Mouse (Mus musculus): ENCODE measurements around the gene Med15.
A peak's percentile ranks its signal among the peaks of the same experiment; 100 is the strongest.
"Not testable (repeated sequence)": the region's sequence is repeated elsewhere in the genome, so short reads cannot be mapped to it uniquely, and the experiment has no call there.

The Med15 gene

DNA sequence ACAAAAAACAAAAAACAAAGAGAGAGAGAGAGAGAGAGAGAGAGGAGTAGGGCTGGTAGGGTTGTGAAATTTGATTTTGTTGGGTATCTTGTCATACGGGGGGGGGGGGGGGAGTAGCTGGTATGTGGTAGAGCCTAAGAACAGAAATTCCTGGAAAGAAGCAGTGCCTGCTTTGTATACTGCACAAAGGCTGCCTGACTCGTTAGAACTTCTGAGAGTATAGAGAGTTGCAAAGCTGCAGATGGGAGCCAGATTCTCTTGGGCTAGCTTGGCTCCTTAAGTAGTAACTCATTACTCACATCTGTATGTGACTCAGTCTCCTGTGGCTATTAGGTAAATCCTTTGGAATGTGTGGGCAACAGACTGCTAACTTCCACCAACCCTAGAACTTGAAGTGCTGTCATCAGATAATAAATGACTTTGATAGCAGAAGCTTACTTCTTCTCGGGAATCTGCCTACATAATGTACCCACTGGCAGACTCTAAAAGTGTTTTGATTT lies at the start of gene Med15:
Gene Med15, minus strand, starts transcription at position 51 of the 500 bp plus-strand sequence.
- DNase-seq (ENCODE audit: low read depth): no peak

DNA sequence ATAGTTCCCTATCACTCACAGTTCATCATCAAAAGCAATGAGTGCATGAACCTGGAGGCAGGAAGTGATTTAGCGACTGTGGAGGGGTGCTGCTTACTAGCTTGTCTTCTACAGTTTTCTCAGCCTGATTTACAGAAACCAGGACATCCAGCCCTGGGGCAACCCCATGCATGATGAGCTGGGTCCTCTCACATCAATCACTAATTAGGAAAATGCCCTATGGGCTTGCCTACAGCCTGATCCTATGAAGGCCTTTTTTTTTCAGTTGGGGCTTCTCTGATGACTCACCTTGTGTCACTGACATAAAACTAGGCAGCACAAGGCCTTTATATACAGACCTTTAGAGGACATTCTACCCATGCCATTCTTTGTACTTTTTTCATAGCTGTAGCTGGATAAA lies 47.0 kb upstream of the Med15 start:
- DNase-seq (ENCODE audit: low read depth): no peak

DNA sequence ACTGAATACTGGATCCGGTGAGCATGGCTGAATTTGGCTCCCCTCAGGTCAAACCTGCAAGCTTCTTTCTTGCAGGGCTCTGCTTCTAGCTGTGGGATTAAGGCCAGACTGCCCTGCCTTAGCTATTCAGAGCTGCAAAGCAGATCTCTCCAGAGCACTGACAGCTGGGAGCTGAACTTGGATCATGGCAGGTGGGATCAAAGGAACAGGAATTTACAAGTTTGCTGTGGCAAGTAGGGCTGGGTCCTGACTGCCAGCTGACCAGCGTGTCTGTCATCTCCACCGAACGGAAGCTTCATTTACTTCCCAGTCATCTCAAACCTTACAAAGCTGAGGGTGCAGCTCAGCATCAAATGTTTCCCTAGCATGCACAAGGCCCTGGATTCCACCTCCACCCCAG lies 45.5 kb upstream of the Med15 start:
- no peak for DNase-seq (ENCODE audit: low read depth)

DNA sequence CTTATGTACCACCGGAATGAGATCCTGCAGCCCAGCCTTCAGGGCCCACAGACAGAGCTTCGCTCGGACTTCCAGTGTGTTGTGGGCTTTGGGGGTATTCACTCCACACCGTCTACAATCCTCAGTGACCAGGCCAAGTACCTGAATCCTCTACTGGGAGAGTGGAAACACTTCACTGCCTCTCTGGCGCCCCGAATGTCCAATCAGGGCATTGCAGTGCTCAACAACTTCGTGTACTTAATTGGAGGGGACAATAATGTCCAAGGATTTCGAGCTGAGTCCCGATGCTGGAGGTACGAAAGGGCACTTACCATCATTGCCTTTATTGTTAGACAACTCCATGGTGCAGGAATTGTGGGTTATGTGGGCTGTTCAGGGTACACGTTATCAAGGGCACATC lies 44.1 kb upstream of the Med15 start:
- DNase-seq (ENCODE audit: low read depth): no peak

DNA sequence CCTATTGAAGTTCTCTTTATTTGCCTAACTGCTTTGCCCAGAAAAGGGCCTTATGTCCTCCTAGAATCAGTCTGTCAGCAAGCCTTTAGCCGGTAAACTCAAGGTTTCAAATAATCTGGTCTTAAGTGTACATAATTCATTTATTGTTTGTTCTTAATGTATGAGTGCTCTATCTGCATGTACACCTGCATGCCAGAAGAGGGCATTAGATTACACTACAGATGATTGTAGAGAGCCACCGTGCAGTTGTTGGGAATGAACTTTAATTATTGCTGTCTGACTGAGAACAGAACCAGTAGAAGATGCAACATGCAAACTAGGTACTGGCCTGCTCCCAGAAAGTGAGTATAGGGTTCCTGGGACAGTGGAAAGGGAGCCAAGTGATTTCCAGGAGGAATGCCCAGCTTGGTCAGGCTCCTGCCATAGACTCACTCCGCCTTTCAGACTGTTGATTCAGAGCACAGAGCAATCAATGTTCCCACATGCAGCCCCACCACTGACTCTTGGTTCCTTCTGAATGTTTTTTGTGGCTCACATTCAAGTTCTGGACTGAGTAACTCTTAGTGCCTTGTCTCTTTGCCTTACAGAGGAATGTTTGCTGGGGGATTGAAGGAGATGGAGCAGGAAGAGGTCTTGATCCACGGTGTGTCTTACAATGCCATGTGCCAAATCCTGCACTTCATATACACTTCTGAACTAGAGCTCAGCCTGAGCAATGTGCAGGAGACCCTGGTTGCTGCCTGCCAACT lies 38.6 kb upstream of the Med15 start:
- DNase-seq (ENCODE audit: low read depth): no peak

DNA sequence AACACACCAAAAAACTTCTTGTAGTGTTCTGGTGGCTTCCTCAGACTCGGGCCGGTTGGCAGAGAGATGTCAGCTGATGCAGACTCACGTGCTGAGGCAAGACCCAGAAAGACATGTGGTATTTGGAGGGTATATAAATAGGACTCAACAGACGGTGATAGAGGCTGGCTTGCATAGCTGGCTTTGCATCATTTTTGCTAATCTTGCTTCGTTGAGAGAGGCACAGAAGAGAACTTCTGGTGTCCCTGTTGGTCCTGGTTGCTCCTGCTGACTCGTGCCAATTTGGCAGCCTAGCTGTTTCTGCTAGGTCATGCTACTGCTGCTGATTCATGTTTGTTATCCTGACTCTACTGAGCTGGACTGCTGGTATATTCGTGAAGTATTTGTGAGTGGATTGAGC lies 36.1 kb upstream of the Med15 start:
- DNase-seq (ENCODE audit: low read depth): no peak

DNA sequence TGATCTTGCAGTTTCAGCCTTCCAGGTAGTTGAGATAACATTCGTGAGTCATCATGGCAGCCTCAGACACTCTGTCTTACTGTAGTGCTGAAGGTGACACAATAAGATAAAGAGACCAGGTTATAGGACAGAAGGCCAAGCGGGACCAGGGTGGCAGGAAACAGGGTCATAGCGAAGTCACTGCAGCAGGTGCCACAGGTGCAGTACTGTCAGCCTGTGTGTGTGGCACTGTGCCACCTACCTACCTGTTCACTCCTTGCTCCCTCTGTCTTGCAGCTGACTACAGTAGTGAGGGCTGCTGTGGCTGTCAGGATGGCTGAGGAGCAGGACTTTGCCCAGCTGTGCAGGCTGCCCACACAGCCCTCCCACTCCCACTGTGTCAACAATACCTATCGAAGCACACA lies 31.4 kb upstream of the Med15 start:
- peak; percentile 48 for DNase-seq (ENCODE audit: low read depth)

DNA sequence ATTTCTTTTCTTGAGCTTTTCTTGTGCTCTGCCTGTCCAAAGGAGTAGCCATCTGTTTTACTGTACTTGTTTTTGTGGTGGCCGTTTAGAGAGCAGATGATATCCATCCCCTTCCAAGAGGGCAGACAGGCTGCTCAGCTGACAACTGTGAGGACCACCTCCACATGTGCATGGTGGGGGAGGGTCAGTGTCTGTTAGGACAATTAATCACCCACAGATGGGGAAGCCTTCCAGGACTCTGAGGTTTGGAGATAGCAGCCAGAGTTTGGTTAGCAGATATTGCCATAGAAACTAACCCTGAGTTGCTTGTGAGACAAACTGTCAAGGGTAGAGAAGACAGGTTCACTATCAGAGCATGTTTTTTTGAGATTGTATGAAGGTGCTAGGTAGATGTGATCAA lies 28.4 kb upstream of the Med15 start:
- peak; percentile 66 for DNase-seq (ENCODE audit: low read depth)

DNA sequence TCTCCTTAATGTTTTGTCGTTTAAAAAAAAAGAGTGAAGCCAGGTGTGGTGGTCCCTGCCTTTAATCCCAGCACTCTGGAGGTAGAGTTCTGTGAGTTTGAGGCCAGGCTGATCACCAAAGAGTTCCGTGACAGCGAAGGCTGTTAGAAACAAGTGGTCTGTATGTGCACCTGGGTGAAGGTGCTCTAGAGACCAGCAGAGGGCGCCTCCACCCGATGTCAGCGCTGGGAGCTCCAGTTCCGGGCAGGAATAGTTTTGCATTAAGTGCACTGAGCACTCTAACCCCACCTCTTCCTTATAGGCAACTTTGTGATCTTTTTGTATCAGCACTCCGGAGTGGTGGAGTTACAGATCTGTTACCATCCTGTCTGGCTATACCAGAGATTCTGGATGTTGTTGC lies 28.0 kb upstream of the Med15 start:
- DNase-seq (ENCODE audit: low read depth): peak; percentile 49

DNA sequence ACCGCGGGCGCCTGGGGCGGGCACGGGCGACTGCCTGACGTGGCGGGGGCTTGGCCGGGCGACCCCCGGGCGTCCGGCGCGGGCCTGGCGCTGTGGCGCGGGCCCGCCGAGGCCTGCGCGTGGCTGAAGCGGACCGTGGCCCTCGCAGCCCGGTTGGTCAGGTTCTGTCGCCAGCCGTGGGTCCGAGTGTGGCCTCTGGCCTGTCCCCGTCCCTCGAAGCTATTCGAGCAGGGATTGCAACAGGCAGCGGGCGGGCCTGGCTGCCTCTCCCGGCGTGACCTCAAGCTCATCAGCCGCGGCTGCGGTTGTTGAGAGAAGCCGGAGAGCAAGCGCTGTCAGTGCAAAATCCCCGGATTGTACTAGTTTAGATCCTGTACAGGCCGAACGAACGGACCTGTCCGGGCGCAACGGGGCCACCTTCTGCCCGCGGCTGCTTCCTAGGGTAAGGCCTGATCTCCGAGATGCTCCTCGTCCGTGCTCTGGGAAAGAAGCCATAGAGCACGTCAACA lies 27.2 kb upstream of the Med15 start:
- DNase-seq (ENCODE audit: low read depth): no peak

DNA sequence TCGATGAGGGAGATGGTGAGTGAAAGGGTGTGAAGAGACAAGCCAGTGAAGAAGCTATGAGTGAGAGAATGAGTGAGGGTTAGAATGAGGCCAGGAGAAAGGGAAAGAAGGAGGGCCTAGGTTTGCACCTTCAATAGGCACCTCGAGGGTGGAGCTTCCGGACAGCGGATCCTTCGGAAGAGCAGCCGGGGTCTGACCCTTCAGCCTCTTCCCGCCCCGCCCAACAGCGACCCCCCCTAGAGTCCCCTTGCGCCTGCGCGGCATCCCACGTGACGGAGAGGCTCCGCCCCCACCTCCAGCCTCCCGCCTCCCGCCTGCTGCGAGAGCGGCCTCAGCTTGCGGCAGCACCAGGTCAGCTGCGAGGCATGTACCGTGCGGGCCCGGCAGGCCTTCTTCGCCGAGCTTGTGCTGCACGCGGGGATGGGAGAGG lies 26.7 kb upstream of the Med15 start, which contains the start of gene Klhl22:
Gene Klhl22, plus strand, starts transcription at position 275 of the 430 bp plus-strand sequence.
- no peak for DNase-seq (ENCODE audit: low read depth)

DNA sequence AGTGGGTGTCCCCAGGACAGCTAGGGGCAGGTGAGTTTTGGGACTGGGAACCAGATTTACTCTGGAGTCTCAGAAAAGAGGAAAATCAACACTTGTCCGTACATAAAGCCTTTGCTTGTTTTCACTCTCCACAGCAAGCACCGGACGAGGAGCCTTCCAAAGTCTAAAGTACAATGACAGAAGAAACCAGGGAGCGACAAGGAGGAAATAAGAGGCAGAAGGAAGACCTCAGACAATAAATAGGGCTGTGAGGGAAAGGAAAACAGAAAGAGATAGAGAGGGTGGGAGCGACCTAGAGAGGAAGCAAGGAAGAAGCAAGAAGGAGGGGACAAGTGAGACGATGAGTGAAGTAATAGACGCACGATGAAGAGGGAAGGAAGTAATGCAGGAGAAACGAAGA lies 26.2 kb upstream of the Med15 start:
- DNase-seq (ENCODE audit: low read depth): no peak

DNA sequence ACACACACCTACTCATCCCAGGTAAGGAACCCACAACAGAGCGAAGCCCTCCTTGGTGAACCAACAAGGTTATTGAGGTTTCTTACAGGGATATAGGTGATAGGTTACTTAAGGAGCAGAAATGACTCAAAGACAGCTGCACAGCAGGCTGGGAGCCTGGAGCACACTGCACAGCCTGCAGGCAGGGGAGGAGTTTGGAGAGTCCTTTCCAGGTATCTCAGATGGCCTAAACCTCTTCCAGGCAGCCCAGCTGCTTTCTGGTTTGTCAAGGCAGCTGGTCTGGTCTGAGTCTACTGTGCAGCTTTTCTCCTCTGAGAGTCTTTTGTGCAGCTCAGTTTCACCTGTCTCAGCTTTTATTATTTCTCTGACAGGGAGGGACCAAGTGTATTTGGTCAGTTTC lies 25.1 kb upstream of the Med15 start:
- no peak for DNase-seq (ENCODE audit: low read depth)

DNA sequence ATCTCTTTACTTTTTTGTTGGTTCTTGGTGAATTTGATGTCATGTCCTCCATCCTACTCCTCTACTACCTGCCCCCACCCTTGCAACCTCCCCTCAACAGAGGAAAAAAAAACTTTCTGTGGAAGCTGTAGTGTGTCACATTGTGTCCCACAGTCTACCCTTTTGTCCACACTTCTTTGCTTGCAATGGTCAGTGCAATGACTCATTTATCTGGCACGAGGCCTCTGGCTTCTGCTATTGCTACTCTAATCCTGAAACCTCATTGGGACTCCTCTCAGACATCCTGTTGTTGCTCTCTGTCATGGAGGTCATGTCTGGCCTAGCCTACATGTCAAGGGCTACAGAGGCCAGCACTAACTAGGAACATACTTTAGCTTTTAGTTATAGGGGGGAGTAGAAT lies 21.0 kb upstream of the Med15 start:
- no peak for DNase-seq (ENCODE audit: low read depth)

DNA sequence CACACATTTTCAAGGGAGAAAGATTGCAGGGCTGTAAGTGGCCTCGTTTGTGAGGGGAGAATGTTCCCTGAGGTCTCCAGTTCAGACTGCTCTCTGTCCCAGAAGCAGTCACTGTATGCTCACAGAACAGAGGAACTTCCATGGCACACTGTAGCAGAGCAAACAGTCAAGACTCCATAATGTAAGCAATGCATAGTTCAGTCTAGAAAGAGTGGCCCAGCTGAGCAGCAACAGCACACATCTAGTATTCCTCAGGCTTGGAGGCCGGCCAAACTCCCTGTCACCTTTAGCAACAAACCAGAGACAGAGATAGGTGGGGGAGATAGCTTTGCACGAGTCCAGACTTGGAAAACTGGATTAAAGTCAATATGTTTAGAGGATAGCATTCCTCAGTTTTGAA lies 20.3 kb upstream of the Med15 start:
- no peak for DNase-seq (ENCODE audit: low read depth)

DNA sequence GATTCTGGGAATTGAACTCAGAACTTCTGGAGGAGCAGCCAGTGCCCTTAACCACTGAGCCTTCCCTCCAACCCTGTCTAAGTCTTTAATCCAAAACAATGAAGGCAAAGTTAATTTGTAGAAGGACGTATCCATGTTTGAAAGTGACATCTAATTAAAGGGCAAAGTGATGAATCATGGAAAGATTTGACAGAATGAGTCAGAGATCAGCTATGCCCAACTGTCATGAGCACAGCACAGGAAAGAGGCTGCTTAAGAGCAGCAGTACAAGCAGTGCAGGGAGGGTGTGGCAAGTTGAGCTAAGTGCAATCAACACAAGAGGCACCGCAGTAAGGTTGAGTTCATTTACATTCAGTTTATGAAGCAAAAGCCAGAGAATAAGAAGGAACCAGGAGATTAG lies 12.4 kb upstream of the Med15 start:
- no peak for DNase-seq (ENCODE audit: low read depth)

DNA sequence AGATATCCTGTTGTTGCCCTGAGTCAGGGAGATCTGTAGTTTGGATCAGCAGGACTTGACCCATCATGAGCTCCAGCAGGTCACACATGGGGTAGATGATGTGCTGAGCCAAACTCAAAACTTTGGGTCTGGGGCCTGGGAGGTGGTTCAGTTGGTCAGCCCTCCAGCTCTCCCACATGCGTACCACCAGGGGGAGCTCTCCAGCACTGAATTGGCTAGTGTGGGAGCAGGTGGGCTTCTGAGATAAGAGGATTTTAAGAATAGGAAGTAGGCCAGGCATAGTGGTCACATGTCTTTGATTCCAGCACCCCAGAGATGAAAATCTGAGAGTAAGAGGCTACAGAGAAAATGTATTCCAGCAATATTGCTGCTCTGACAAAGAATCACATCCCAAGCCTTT lies 11.8 kb upstream of the Med15 start:
- peak; percentile 58 for DNase-seq (ENCODE audit: low read depth)

DNA sequence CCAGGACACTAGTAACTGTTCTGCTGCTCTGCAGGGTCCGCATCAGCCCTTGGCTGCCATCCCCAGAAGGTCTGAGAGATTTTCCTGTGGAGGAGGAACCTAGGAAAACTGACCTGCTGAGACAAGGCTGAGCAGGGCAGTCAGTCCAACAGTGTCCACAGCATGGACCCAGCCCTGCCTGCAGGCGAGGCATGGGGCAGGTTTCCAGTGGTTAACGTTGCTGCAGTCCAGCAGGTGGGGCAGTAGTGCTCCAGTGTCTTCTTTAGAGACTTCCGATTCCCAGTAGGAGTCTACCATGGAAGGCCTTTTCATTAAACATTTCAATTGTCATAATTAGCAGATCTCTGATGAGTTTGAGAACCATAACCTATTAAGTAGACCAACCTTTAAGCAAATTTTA lies 10.6 kb upstream of the Med15 start:
- no peak for DNase-seq (ENCODE audit: low read depth)

DNA sequence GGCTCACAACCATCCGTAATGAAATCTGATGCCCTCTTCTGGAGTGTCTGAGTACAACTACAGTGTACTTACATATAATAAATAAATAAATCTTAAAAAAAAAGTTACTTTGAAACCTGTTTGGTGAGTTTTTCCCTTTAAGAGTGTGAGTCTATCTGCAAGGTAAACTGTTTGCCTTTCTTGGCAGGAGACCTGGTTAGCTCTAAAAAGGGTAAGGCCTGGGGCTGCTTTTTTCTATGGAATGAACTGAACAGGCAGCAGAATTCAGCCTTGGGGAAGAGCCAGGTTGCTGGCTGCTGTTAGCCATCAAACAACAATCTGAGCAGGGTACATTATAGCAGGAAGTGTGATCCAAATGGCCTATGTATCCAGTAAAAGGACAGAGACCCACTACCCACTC lies 10.1 kb upstream of the Med15 start:
- DNase-seq (ENCODE audit: low read depth): no peak

DNA sequence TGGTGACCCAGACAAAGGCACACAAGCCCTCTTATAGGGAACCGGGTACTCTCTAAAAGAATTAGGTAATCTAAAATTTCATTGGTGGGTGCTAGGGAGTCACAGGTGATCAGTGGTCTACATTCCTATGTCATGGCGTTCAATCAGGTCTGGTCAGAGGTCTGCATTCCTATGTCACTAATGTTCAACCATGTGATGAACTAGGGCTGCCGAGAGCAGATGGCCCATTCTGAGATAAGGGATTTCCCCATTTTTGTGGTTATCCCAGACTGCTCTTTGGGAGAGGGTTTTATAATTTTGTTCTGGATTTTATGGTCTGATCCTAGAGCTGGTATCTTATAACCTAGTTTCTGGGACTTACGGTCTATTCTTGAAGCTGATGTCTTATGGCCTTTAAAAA lies 7.4 kb upstream of the Med15 start:
- DNase-seq (ENCODE audit: low read depth): no peak

DNA sequence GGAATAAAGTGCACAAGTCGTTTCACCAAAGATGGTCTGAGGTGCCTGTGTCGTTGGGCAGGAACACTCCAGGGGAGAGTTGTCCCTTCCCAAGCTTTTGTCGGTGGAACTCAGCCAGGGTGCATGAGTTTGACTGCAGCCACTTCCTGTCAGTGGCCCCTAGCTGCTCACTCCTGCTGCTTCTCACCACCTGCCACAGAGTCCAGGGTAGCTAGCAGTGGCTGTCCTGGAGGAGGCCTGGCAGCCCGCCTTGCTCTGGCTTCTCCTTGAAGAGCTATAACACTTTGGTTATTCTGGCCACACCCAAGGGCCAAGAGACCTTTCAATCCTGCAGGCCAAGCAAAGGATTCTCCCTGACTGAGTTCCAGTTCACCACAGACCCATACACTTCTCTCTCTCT lies 3.5 kb upstream of the Med15 start:
- DNase-seq (ENCODE audit: low read depth): no peak

DNA sequence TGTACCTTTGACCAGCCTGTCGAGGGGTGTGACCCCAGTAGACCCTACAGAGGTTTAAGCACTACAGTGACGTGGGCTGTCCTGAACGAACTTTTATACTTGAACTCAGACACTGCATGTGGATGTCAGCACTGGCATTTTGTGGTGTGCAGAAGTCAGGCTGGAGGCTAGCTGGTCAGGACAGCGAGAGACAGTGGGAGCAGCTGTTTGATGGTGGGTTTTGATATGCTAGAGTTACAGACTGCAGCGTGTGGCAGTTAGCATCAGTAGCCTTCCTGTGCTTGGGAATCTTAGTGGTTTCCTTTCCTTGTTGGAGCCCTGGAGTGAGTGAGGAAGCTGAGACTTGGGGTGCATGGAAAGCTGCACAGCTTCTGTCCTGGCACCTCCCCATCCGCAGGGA lies 2.2 kb upstream of the Med15 start:
- not testable (repeated sequence) for DNase-seq (ENCODE audit: low read depth)

DNA sequence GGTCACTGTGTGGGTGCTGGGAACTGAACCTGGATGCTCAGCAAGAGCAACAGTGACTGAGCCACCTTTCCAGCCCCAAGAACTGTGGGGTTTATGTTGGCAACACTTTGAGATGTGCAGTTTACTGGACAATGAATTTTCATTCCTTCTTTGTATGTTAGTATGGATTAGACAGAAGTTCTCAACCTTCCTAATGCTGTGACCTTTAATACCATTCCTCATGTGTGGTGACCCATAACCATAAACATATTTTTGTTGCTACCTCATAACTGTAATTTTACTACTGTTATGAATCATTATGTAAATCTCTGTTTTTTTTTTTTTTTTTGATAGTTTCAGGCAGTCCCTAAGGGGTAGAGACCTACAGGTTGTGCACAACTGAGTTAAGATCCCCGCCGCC lies 955 bp upstream of the Med15 start:
- no peak for DNase-seq (ENCODE audit: low read depth)

DNA sequence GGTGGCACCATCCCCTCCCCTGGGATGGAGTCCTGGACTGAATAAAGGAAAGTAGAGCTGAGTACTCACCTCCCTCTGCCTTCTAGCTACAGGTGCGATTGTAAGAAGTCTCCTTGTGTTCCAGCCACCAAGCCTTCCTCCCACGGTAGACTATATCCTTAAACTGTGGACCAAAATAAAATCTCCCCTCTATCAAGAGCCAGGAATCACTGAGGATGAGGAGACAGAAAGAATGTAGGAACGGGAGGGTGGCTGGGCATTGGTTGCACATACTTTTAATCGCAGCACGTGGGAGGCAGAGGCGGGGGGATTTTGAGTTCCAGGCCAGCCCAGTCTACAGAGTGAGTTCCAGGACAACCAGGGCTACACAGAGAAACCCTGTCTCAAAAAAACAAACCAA lies 260 bp downstream of the Med15 start:
- DNase-seq (ENCODE audit: low read depth): no peak

Data from c-Kit-positive CD71-positive TER-119-negative erythroid progenitor cells, embryonic 14.5 days (primary cell).